Mouse (Mus musculus): ENCODE measurements around the gene Adamts4. TPM values are rescaled to one million over a fixed set of nuclear protein-coding genes. Genes with fewer than 3 reads are reported as not detected.

The Adamts4 gene
- polyA plus RNA-seq, 1 experiment from 2014 or later: 5.5 TPM

Other genes with a start within 250 kb of the Adamts4 start
- gene Fcgr4, start 231.5 kb upstream of the Adamts4 start, polyA plus RNA-seq (2014; fragmentation: Nextera tagmentation; extraction: Ambion mirVana): 0.26 and 0.27 TPM in 2 replicates
- 4.0 and 4.7 TPM in 2 replicates for gene Fcgr3, start 185.5 kb upstream of the Adamts4 start, polyA plus RNA-seq (2014; fragmentation: Nextera tagmentation; extraction: Ambion mirVana)
- 0.96 and 1.7 TPM in 2 replicates for gene Cfap126, start 136.5 kb upstream of the Adamts4 start, polyA plus RNA-seq (2014; fragmentation: Nextera tagmentation; extraction: Ambion mirVana)
- 267 and 288 TPM in 2 replicates for gene Sdhc, start 99.8 kb upstream of the Adamts4 start, polyA plus RNA-seq (2014; fragmentation: Nextera tagmentation; extraction: Ambion mirVana)
- gene Mpz, start 99.7 kb upstream of the Adamts4 start, polyA plus RNA-seq (2014; fragmentation: Nextera tagmentation; extraction: Ambion mirVana): 0.61 and 0.68 TPM in 2 replicates
- gene Pcp4l1, start 54.2 kb upstream of the Adamts4 start, polyA plus RNA-seq (2014; fragmentation: Nextera tagmentation; extraction: Ambion mirVana): 2.7 and 4.3 TPM in 2 replicates
- gene Nr1i3, start 36.5 kb upstream of the Adamts4 start, polyA plus RNA-seq (2014; fragmentation: Nextera tagmentation; extraction: Ambion mirVana): 0.15 and 0.21 TPM in 2 replicates
- 25.4 and 26.4 TPM in 2 replicates for gene Tomm40l, start 27.9 kb upstream of the Adamts4 start, polyA plus RNA-seq (2014; fragmentation: Nextera tagmentation; extraction: Ambion mirVana)
- 2.8 and 4.6 TPM in 2 replicates for gene Apoa2, start 25.4 kb upstream of the Adamts4 start, polyA plus RNA-seq (2014; fragmentation: Nextera tagmentation; extraction: Ambion mirVana)
- 13.2 and 13.6 TPM in 2 replicates for gene Fcer1g, start 16.1 kb upstream of the Adamts4 start, polyA plus RNA-seq (2014; fragmentation: Nextera tagmentation; extraction: Ambion mirVana)
- gene Ndufs2, start 967 bp downstream of the Adamts4 start, polyA plus RNA-seq (2014; fragmentation: Nextera tagmentation; extraction: Ambion mirVana): 260 and 264 TPM in 2 replicates
- 68.9 and 78.2 TPM in 2 replicates for gene B4galt3, start 19.9 kb downstream of the Adamts4 start, polyA plus RNA-seq (2014; fragmentation: Nextera tagmentation; extraction: Ambion mirVana)
- gene Ppox, start 30.8 kb downstream of the Adamts4 start, polyA plus RNA-seq (2014; fragmentation: Nextera tagmentation; extraction: Ambion mirVana): 65.0 and 71.0 TPM in 2 replicates
- 111 and 114 TPM in 2 replicates for gene Usp21, start 37.6 kb downstream of the Adamts4 start, polyA plus RNA-seq (2014; fragmentation: Nextera tagmentation; extraction: Ambion mirVana)
- gene Ufc1, start 44.6 kb downstream of the Adamts4 start, polyA plus RNA-seq (2014; fragmentation: Nextera tagmentation; extraction: Ambion mirVana): 111 and 115 TPM in 2 replicates
- 51.7 and 55.7 TPM in 2 replicates for gene Dedd, start 78.7 kb downstream of the Adamts4 start, polyA plus RNA-seq (2014; fragmentation: Nextera tagmentation; extraction: Ambion mirVana)
- 29.2 and 31.9 TPM in 2 replicates for gene Nit1, start 95.2 kb downstream of the Adamts4 start, polyA plus RNA-seq (2014; fragmentation: Nextera tagmentation; extraction: Ambion mirVana)
- 61.8 and 68.3 TPM in 2 replicates for gene Pfdn2, start 95.2 kb downstream of the Adamts4 start, polyA plus RNA-seq (2014; fragmentation: Nextera tagmentation; extraction: Ambion mirVana)
- 1.4 and 2.3 TPM in 2 replicates for gene Klhdc9, start 110.4 kb downstream of the Adamts4 start, polyA plus RNA-seq (2014; fragmentation: Nextera tagmentation; extraction: Ambion mirVana)
- gene Nectin4, start 119.7 kb downstream of the Adamts4 start, polyA plus RNA-seq (2014; fragmentation: Nextera tagmentation; extraction: Ambion mirVana): 2.9 and 3.1 TPM in 2 replicates
- 0.55 and 0.70 TPM in 2 replicates for gene Arhgap30, start 138.5 kb downstream of the Adamts4 start, polyA plus RNA-seq (2014; fragmentation: Nextera tagmentation; extraction: Ambion mirVana)
- 114 and 124 TPM in 2 replicates for gene Usf1, start 160.9 kb downstream of the Adamts4 start, polyA plus RNA-seq (2014; fragmentation: Nextera tagmentation; extraction: Ambion mirVana)
- gene Tstd1, start 168.5 kb downstream of the Adamts4 start, polyA plus RNA-seq (2014; fragmentation: Nextera tagmentation; extraction: Ambion mirVana): 3.2 and 3.3 TPM in 2 replicates
- 26.7 and 28.4 TPM in 2 replicates for gene F11r, start 187.1 kb downstream of the Adamts4 start, polyA plus RNA-seq (2014; fragmentation: Nextera tagmentation; extraction: Ambion mirVana)